Mouse (Mus musculus) c-Kit-negative CD71-positive TER-119-positive erythroid progenitor cells, embryonic 14.5 days (primary cell): ENCODE measurements around the gene Defb48.

ENCODE experiments used
- DNase-seq: peaks from one replicate; pipeline ENCODE4 v3.0.0-alpha.2; 2013; ENCODE audit warnings: low read depth, low spot score

Gene Defb48

GRCm38 (mm10) chr14:62935361-62935760 lies 48.9 kb downstream of the Defb48 start:
- DNase-seq, result no peak

DNA sequence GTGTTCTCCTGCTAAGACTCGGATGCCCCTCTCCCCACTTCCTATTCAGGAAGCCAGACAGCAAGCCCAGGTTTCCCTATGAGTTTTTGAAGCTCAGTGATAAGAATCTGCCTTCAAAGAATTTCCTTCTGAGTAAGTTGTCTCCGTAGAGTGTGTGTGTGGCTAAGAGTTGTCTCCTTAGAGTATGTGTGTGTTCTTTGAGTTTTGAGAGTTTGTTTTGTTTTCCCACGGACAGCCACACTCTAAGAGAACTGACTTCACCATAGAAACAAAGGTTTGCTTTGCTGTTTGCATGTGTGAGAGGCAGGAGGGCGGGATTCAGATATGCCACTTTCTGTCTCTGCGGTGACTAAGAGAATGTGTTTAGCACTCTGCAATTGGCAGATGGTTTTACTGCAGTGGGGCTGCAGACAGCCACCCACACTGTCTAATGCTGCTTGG lies 56.2 kb downstream of the Defb48 start:
- no peak for DNase-seq
